ENCODE assay signal across 13 mouse cellular contexts in genomic region chr3:30105859-30106258, GRCm38 (mm10).
DNase-seq lines count a peak whose midpoint lies in the region; ATAC-seq lines count a peak whose summit lies in the region.
"Had no signal": no experiment of that assay in that cellular context is flagged by ENCODE, and none has a peak within 500 bp of the region (broad histone marks: within the 10 kb centered on the region; RNA-seq: fewer than 3 reads in every experiment).

No protein-coding gene starts in this region.

- H3K4me1 ChIP-seq in heart, embryonic 11.5 days (ENCODE audit: control insufficient read depth, insufficient read depth, low read length), result peaks cover 12% of the 10 kb centered on the region
- peaks cover 44% of the 10 kb centered on the region for H3K4me1 ChIP-seq in lung, embryonic 15.5 days
- peaks cover 86% of the 10 kb centered on the region for H3K4me1 ChIP-seq in limb, embryonic 10.5 days
- H3K4me1 ChIP-seq in hindbrain, embryonic 14.5 days (replicated peaks; ENCODE audit: control insufficient read depth, insufficient read depth, low read length), result no peaks in the 10 kb centered on the region
- H3K4me1 ChIP-seq: hindbrain, embryonic 12.5 days had no signal

- H3K4me2 ChIP-seq in heart, embryonic 11.5 days, result 0 out of 2 replicates have a peak overlapping the region, but pooled peaks have one; percentile 2
- peak overlapping the region; percentile 53 for H3K4me2 ChIP-seq in lung, embryonic 15.5 days
- H3K4me2 ChIP-seq in hindbrain, embryonic 14.5 days (replicated peaks), result no peak overlapping the region

- ATAC-seq in heart, embryonic 11.5 days (replicated peaks; ENCODE audit: insufficient number of reproducible peaks, low FRiP score, low TSS enrichment), result no peak
- ATAC-seq in lung, embryonic 15.5 days (ENCODE audit: borderline replicate concordance, extremely low read depth, low FRiP score, low TSS enrichment), result peak; percentile 76; the same call in 1 of the 2 replicates
- ATAC-seq in hindbrain, embryonic 14.5 days (ENCODE audit: low FRiP score), result no peak
- ATAC-seq: CD4-positive, CD25-positive, alpha-beta regulatory T cell, adult 4 months; forebrain, embryonic 14.5 days had no signal

- intact Hi-C loops in heart, postnatal 36 days (cut with DNase I), result loop anchor here (5.0 to 10.0 kb wide), 3 partner anchors 91 to 401 kb away; no protein-coding TSS in a partner anchor

- H3K36me3 ChIP-seq in heart, embryonic 11.5 days (ENCODE audit: control insufficient read depth, insufficient read depth, low read length), result no peaks in the 10 kb centered on the region
- H3K36me3 ChIP-seq in lung, embryonic 15.5 days, result no peaks in the 10 kb centered on the region
- H3K36me3 ChIP-seq in limb, embryonic 10.5 days, result no peaks in the 10 kb centered on the region
- H3K36me3 ChIP-seq in hindbrain, embryonic 14.5 days (replicated peaks; ENCODE audit: control insufficient read depth, insufficient read depth), result no peaks in the 10 kb centered on the region
- H3K36me3 ChIP-seq: hindbrain, embryonic 12.5 days had no signal

- no peaks in the 10 kb centered on the region for H3K27me3 ChIP-seq in heart, embryonic 11.5 days (ENCODE audit: control insufficient read depth, insufficient read depth, low read length)
- no peaks in the 10 kb centered on the region for H3K27me3 ChIP-seq in lung, embryonic 15.5 days
- H3K27me3 ChIP-seq in limb, embryonic 10.5 days (ENCODE audit: low read depth, poor library complexity, severe bottlenecking), result no peaks in the 10 kb centered on the region
- H3K27me3 ChIP-seq in hindbrain, embryonic 14.5 days (ENCODE audit: control insufficient read depth, insufficient read depth, low read length), result no peaks in the 10 kb centered on the region
- H3K27me3 ChIP-seq: hindbrain, embryonic 12.5 days had no signal

- no peaks in the 10 kb centered on the region for H3K9me3 ChIP-seq in heart, embryonic 11.5 days (replicated peaks; ENCODE audit: control insufficient read depth, low read length)
- no peaks in the 10 kb centered on the region for H3K9me3 ChIP-seq in lung, embryonic 15.5 days
- H3K9me3 ChIP-seq in limb, embryonic 10.5 days (replicated peaks), result no peaks in the 10 kb centered on the region
- H3K9me3 ChIP-seq in hindbrain, embryonic 14.5 days (ENCODE audit: control insufficient read depth, low read length), result no peaks in the 10 kb centered on the region
- H3K9me3 ChIP-seq: hindbrain, embryonic 12.5 days had no signal

- 32% methylated on average over 1 of the region's 1 CpGs for WGBS in heart, embryonic 11.5 days (ENCODE audit: insufficient replicate concordance)
- 3% methylated on average over 1 of the region's 1 CpGs for WGBS in lung, embryonic 15.5 days
- WGBS in limb, embryonic 10.5 days, result 5% methylated on average over 1 of the region's 1 CpGs
- WGBS in hindbrain, embryonic 14.5 days, result 55% methylated on average over 1 of the region's 1 CpGs

- no peak overlapping the region for H3K4me3 ChIP-seq in heart, embryonic 11.5 days (ENCODE audit: low read depth, low read length)
- H3K4me3 ChIP-seq in lung, embryonic 15.5 days, result no peak overlapping the region
- peak overlapping the region; percentile 37; the same call in 1 of the 2 replicates for H3K4me3 ChIP-seq in limb, embryonic 10.5 days
- no peak overlapping the region for H3K4me3 ChIP-seq in hindbrain, embryonic 14.5 days (replicated peaks; ENCODE audit: low read length)
- H3K4me3 ChIP-seq: hindbrain, embryonic 12.5 days had no signal

- no peak overlapping the region for H3K9ac ChIP-seq in heart, embryonic 11.5 days (ENCODE audit: low read depth, low read length)
- no peak overlapping the region for H3K9ac ChIP-seq in lung, embryonic 15.5 days
- no peak overlapping the region for H3K9ac ChIP-seq in hindbrain, embryonic 14.5 days
- H3K9ac ChIP-seq: hindbrain, embryonic 12.5 days had no signal

- peak overlapping the region; percentile 64; the same call in 1 of the 2 replicates for H3K27ac ChIP-seq in heart, embryonic 11.5 days (ENCODE audit: low read depth, low read length)
- peak overlapping the region; percentile 88 for H3K27ac ChIP-seq in lung, embryonic 15.5 days
- peak overlapping the region; percentile 91 for H3K27ac ChIP-seq in limb, embryonic 10.5 days
- H3K27ac ChIP-seq in hindbrain, embryonic 14.5 days, result no peak overlapping the region
- H3K27ac ChIP-seq: hindbrain, embryonic 12.5 days had no signal

- no peak for DNase-seq in heart, postnatal 36 days
- no peak for DNase-seq in lung, postnatal 14 days
- DNase-seq in limb, embryonic 10.5 days (ENCODE audit: low spot score), result no peak
- no peak for DNase-seq in adrenal gland, postnatal 14 days
- no peak for DNase-seq in hindbrain, embryonic 14.5 days (ENCODE audit: low spot score)
- DNase-seq: cerebellum, adult 8-10 months; gastrocnemius, postnatal 10 days; thymus, postnatal 14 days had no signal
